Comparison of ENCODE assay signal across 8 mouse cellular contexts in the genomic region with DNA sequence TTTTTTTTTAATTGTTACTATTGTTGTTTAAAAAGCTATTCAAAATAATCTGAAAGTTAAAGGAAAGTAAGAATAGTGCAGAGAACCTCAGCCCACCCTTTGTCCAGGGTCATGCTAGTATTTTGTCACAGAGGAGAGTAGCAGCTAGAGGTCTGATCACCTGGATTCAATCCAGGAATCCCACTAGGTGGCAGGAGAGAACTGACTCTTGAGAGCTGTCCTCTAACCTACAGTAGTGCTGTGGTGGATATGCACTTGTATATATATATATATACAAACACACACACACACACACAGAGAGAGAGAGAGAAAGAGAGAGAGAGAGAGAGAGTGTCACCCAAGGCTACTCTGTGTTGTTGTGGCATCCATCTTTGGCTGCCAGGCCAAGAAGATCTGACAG. TPM values are rescaled to one million over a fixed set of nuclear protein-coding genes. Genes with fewer than 3 reads are reported as not detected.
DNase-seq lines count a peak whose midpoint lies in the region; ATAC-seq and TF ChIP-seq lines count a peak whose summit lies in the region.

No protein-coding gene starts in this region.

- no peak overlapping the region for H3K4me3 ChIP-seq in embryonic facial prominence, embryonic 11.5 days (ENCODE audit: low read depth, low read length)
- no peak overlapping the region for H3K4me3 ChIP-seq in embryonic facial prominence, embryonic 10.5 days
- H3K4me3 ChIP-seq in limb, embryonic 11.5 days (ENCODE audit: low read depth, low read length) = no peak overlapping the region
- no peak overlapping the region for H3K4me3 ChIP-seq in limb, embryonic 10.5 days
- no peak overlapping the region for H3K4me3 ChIP-seq in limb, embryonic 14.5 days (replicated peaks; ENCODE audit: low read length)

- no peak overlapping the region for H3K4me2 ChIP-seq in embryonic facial prominence, embryonic 11.5 days (ENCODE audit: low read depth, low read length)
- H3K4me2 ChIP-seq in limb, embryonic 11.5 days (ENCODE audit: low read depth, severe bottlenecking) = no peak overlapping the region
- H3K4me2 ChIP-seq in limb, embryonic 14.5 days (replicated peaks; ENCODE audit: low read depth, low read length, severe bottlenecking) = no peak overlapping the region

- no peak overlapping the region for H3K27ac ChIP-seq in embryonic facial prominence, embryonic 11.5 days (replicated peaks; ENCODE audit: low read depth, low read length)
- H3K27ac ChIP-seq in embryonic facial prominence, embryonic 10.5 days (replicated peaks) = no peak overlapping the region
- H3K27ac ChIP-seq in limb, embryonic 11.5 days (replicated peaks; ENCODE audit: low read depth, low read length) = no peak overlapping the region
- H3K27ac ChIP-seq in limb, embryonic 10.5 days = no peak overlapping the region
- H3K27ac ChIP-seq in limb, embryonic 14.5 days (replicated peaks; ENCODE audit: low read depth, low read length) = no peak overlapping the region

- ATAC-seq in embryonic facial prominence, embryonic 11.5 days (replicated peaks; ENCODE audit: insufficient number of reproducible peaks, low FRiP score, low TSS enrichment, low read depth) = no peak
- ATAC-seq in limb, embryonic 11.5 days (ENCODE audit: insufficient number of reproducible peaks, low FRiP score, low TSS enrichment, low read depth) = no peak
- no peak for ATAC-seq in limb, embryonic 14.5 days (ENCODE audit: low FRiP score, low read depth)

- H3K27me3 ChIP-seq in embryonic facial prominence, embryonic 11.5 days (ENCODE audit: control insufficient read depth, insufficient read depth, low read length) = no peaks in the 10 kb centered on the region
- no peaks in the 10 kb centered on the region for H3K27me3 ChIP-seq in embryonic facial prominence, embryonic 10.5 days (replicated peaks; ENCODE audit: low read depth, poor library complexity, severe bottlenecking)
- no peaks in the 10 kb centered on the region for H3K27me3 ChIP-seq in limb, embryonic 11.5 days (ENCODE audit: control insufficient read depth, insufficient read depth, low read length)
- H3K27me3 ChIP-seq in limb, embryonic 10.5 days (ENCODE audit: low read depth, poor library complexity, severe bottlenecking) = no peaks in the 10 kb centered on the region
- H3K27me3 ChIP-seq in limb, embryonic 14.5 days (ENCODE audit: control insufficient read depth, insufficient read depth, low read length) = no peaks in the 10 kb centered on the region

- no peak for TF ChIP-seq POLR2A in limb, embryonic 14.5 days (IDR thresholded peaks at IDR 0.05; ENCODE audit: borderline replicate concordance, extremely low read depth, insufficient read depth, insufficient read length)

- DNase-seq in embryonic facial prominence, embryonic 11.5 days (ENCODE audit: low spot score) = peak; percentile 63
- DNase-seq in embryonic facial prominence, embryonic 10.5 days (ENCODE audit: low spot score) = no peak
- peak; percentile 24 for DNase-seq in limb, embryonic 11.5 days (ENCODE audit: low spot score)
- no peak for DNase-seq in limb, embryonic 10.5 days (ENCODE audit: low spot score)
- DNase-seq in ZHBTc4 (ENCODE audit: low read depth, low spot score) = peak; percentile 15
- peak; percentile 26 for DNase-seq in limb, embryonic 14.5 days (ENCODE audit: low spot score)
- DNase-seq in ovary, postnatal 14 days (ENCODE audit: low spot score) = no peak
- DNase-seq in frontal cortex, postnatal 10 days (ENCODE audit: low spot score in 2 of 2) = no peak

- H3K9me3 ChIP-seq in embryonic facial prominence, embryonic 11.5 days (replicated peaks; ENCODE audit: control insufficient read depth, low read length) = no peaks in the 10 kb centered on the region
- no peaks in the 10 kb centered on the region for H3K9me3 ChIP-seq in embryonic facial prominence, embryonic 10.5 days
- no peaks in the 10 kb centered on the region for H3K9me3 ChIP-seq in limb, embryonic 11.5 days (ENCODE audit: control insufficient read depth, low read length)
- H3K9me3 ChIP-seq in limb, embryonic 10.5 days (replicated peaks) = no peaks in the 10 kb centered on the region
- no peaks in the 10 kb centered on the region for H3K9me3 ChIP-seq in limb, embryonic 14.5 days (ENCODE audit: control insufficient read depth, low read length)

- no peaks in the 10 kb centered on the region for H3K36me3 ChIP-seq in embryonic facial prominence, embryonic 11.5 days (replicated peaks; ENCODE audit: control insufficient read depth, insufficient read depth, low read depth, low read length)
- no peaks in the 10 kb centered on the region for H3K36me3 ChIP-seq in embryonic facial prominence, embryonic 10.5 days (replicated peaks)
- no peaks in the 10 kb centered on the region for H3K36me3 ChIP-seq in limb, embryonic 11.5 days (ENCODE audit: control insufficient read depth, insufficient read depth, low read length)
- no peaks in the 10 kb centered on the region for H3K36me3 ChIP-seq in limb, embryonic 10.5 days
- no peaks in the 10 kb centered on the region for H3K36me3 ChIP-seq in limb, embryonic 14.5 days (ENCODE audit: control insufficient read depth, insufficient read depth, low read length)

- H3K9ac ChIP-seq in embryonic facial prominence, embryonic 11.5 days (replicated peaks; ENCODE audit: low read length) = no peak overlapping the region
- H3K9ac ChIP-seq in limb, embryonic 11.5 days (ENCODE audit: low read length) = no peak overlapping the region
- no peak overlapping the region for H3K9ac ChIP-seq in limb, embryonic 14.5 days (ENCODE audit: low read depth, low read length, severe bottlenecking)

- no peaks in the 10 kb centered on the region for H3K4me1 ChIP-seq in embryonic facial prominence, embryonic 11.5 days (ENCODE audit: control insufficient read depth, insufficient read depth, low read length)
- no peaks in the 10 kb centered on the region for H3K4me1 ChIP-seq in embryonic facial prominence, embryonic 10.5 days
- H3K4me1 ChIP-seq in limb, embryonic 11.5 days (ENCODE audit: control insufficient read depth, insufficient read depth, low read length) = no peaks in the 10 kb centered on the region
- H3K4me1 ChIP-seq in limb, embryonic 10.5 days = no peaks in the 10 kb centered on the region; the same call in 1 of the 2 replicates
- H3K4me1 ChIP-seq in limb, embryonic 14.5 days (ENCODE audit: control insufficient read depth, insufficient read depth, low read length) = no peaks in the 10 kb centered on the region

RNA-seq across cellular contexts. Expression of a gene that starts 17.6 kb away (rescaled TPM):
- 29.6 and 37.1 TPM in 2 replicates for polyA plus RNA-seq in embryonic facial prominence, embryonic 11.5 days (2014; fragmentation: Nextera tagmentation; extraction: Ambion mirVana)
- polyA plus RNA-seq in embryonic facial prominence, embryonic 10.5 days (2016; fragmentation: Nextera tagmentation; extraction: Ambion mirVana) = 49.9 and 59.4 TPM in 2 replicates
- polyA plus RNA-seq in limb, embryonic 11.5 days (2014; fragmentation: Nextera tagmentation; extraction: Ambion mirVana) = 42.4 and 51.5 TPM in 2 replicates
- polyA plus RNA-seq in limb, embryonic 10.5 days (2016; fragmentation: Nextera tagmentation; extraction: Ambion mirVana) = 52.0 and 53.8 TPM in 2 replicates
- polyA plus RNA-seq in limb, embryonic 14.5 days (2012; rRNA removed) = 36.7 and 45.6 TPM in 2 replicates
- polyA plus RNA-seq in limb, embryonic 14.5 days (2014; fragmentation: Nextera tagmentation; extraction: Ambion mirVana) = 18.5 and 22.2 TPM in 2 replicates

RNA-seq across cellular contexts. Expression of a gene that starts 42.7 kb away (rescaled TPM):
- polyA plus RNA-seq in embryonic facial prominence, embryonic 11.5 days (2014; fragmentation: Nextera tagmentation; extraction: Ambion mirVana) = 14.1 and 14.5 TPM in 2 replicates
- 12.4 and 13.1 TPM in 2 replicates for polyA plus RNA-seq in embryonic facial prominence, embryonic 10.5 days (2016; fragmentation: Nextera tagmentation; extraction: Ambion mirVana)
- polyA plus RNA-seq in limb, embryonic 11.5 days (2014; fragmentation: Nextera tagmentation; extraction: Ambion mirVana) = 13.6 and 16.1 TPM in 2 replicates
- 10.5 and 11.8 TPM in 2 replicates for polyA plus RNA-seq in limb, embryonic 10.5 days (2016; fragmentation: Nextera tagmentation; extraction: Ambion mirVana)
- polyA plus RNA-seq in limb, embryonic 14.5 days (2012; rRNA removed) = 9.8 and 15.3 TPM in 2 replicates
- 7.6 and 8.3 TPM in 2 replicates for polyA plus RNA-seq in limb, embryonic 14.5 days (2014; fragmentation: Nextera tagmentation; extraction: Ambion mirVana)

RNA-seq across cellular contexts. Expression of a gene that starts 42.7 kb away (rescaled TPM):
- 9.4 TPM in 2 replicates for polyA plus RNA-seq in embryonic facial prominence, embryonic 11.5 days (2014; fragmentation: Nextera tagmentation; extraction: Ambion mirVana)
- polyA plus RNA-seq in embryonic facial prominence, embryonic 10.5 days (2016; fragmentation: Nextera tagmentation; extraction: Ambion mirVana) = 35.2 and 39.0 TPM in 2 replicates
- 8.8 and 9.2 TPM in 2 replicates for polyA plus RNA-seq in limb, embryonic 11.5 days (2014; fragmentation: Nextera tagmentation; extraction: Ambion mirVana)
- polyA plus RNA-seq in limb, embryonic 10.5 days (2016; fragmentation: Nextera tagmentation; extraction: Ambion mirVana) = 36.3 and 41.6 TPM in 2 replicates
- polyA plus RNA-seq in limb, embryonic 14.5 days (2012; rRNA removed) = 129 and 132 TPM in 2 replicates
- 7.1 and 10.0 TPM in 2 replicates for polyA plus RNA-seq in limb, embryonic 14.5 days (2014; fragmentation: Nextera tagmentation; extraction: Ambion mirVana)

RNA-seq across cellular contexts. Expression of a gene that starts 55.8 kb away (rescaled TPM):
- polyA plus RNA-seq in embryonic facial prominence, embryonic 11.5 days (2014; fragmentation: Nextera tagmentation; extraction: Ambion mirVana) = 13.7 and 18.4 TPM in 2 replicates
- 16.1 and 18.1 TPM in 2 replicates for polyA plus RNA-seq in embryonic facial prominence, embryonic 10.5 days (2016; fragmentation: Nextera tagmentation; extraction: Ambion mirVana)
- 15.4 and 15.9 TPM in 2 replicates for polyA plus RNA-seq in limb, embryonic 11.5 days (2014; fragmentation: Nextera tagmentation; extraction: Ambion mirVana)
- 16.7 and 18.0 TPM in 2 replicates for polyA plus RNA-seq in limb, embryonic 10.5 days (2016; fragmentation: Nextera tagmentation; extraction: Ambion mirVana)
- polyA plus RNA-seq in limb, embryonic 14.5 days (2012; rRNA removed) = 22.4 and 24.0 TPM in 2 replicates
- 16.6 and 21.3 TPM in 2 replicates for polyA plus RNA-seq in limb, embryonic 14.5 days (2014; fragmentation: Nextera tagmentation; extraction: Ambion mirVana)

RNA-seq across cellular contexts. Expression of a gene that starts 55.9 kb away (rescaled TPM):
- 7.1 and 7.8 TPM in 2 replicates for polyA plus RNA-seq in embryonic facial prominence, embryonic 11.5 days (2014; fragmentation: Nextera tagmentation; extraction: Ambion mirVana)
- 9.5 and 10.5 TPM in 2 replicates for polyA plus RNA-seq in embryonic facial prominence, embryonic 10.5 days (2016; fragmentation: Nextera tagmentation; extraction: Ambion mirVana)
- polyA plus RNA-seq in limb, embryonic 11.5 days (2014; fragmentation: Nextera tagmentation; extraction: Ambion mirVana) = 10.2 and 11.6 TPM in 2 replicates
- 11.3 and 11.4 TPM in 2 replicates for polyA plus RNA-seq in limb, embryonic 10.5 days (2016; fragmentation: Nextera tagmentation; extraction: Ambion mirVana)
- 21.2 and 28.9 TPM in 2 replicates for polyA plus RNA-seq in limb, embryonic 14.5 days (2012; rRNA removed)
- polyA plus RNA-seq in limb, embryonic 14.5 days (2014; fragmentation: Nextera tagmentation; extraction: Ambion mirVana) = 7.5 and 7.9 TPM in 2 replicates

Comparison
In these comparisons a context has a peak if more than half of its experiments do, and no peak if none do; other contexts are left out.
1. DNase-seq: peak in embryonic facial prominence, embryonic 11.5 days (single experiment), limb, embryonic 11.5 days (single experiment), ZHBTc4 (single experiment) and limb, embryonic 14.5 days (single experiment); none in embryonic facial prominence, embryonic 10.5 days (single experiment), limb, embryonic 10.5 days (single experiment), ovary, postnatal 14 days (single experiment) and frontal cortex, postnatal 10 days (0 of 2).